Mouse (Mus musculus): ENCODE data around the gene Il5ra. TPM values are rescaled to one million over a fixed set of nuclear protein-coding genes. Genes with fewer than 3 reads are reported as not detected.

The Il5ra gene
- polyA plus RNA-seq, 1 experiment from 2014 or later = not detected

DNA sequence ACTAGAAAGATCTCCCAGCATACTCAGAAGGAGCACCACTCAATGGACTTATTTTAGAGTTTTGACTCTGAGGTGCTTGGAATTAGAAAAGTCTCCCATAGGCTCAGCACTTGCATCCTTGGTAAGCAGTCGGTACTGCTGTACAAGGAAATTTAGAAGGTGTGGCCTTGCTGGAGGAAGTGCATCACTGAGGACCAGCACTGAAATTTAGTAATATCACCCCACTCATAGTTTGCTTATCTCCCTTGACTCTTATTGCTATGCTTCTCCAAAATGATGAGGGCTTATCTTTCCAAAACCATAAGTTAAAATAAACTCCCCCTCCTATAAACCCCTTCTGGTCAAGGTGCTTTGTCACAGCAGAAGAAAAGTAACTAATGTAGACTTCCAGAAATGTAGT, 12.6 kb upstream of the Il5ra start:
- H3K27me3 ChIP-seq (ENCODE audit: control insufficient read depth, insufficient read depth, low read length) = no peaks in the 10 kb centered on the region
- DNase-seq (ENCODE audit: low spot score) = no peak
- no peak overlapping the region for H3K9ac ChIP-seq (ENCODE audit: low read length)
- 76% methylated on average over 1 of the region's 1 CpGs for WGBS
- H3K27ac ChIP-seq (replicated peaks) = no peak overlapping the region
- H3K4me2 ChIP-seq (replicated peaks; ENCODE audit: low read depth) = no peak overlapping the region
- H3K9me3 ChIP-seq (ENCODE audit: control insufficient read depth, low read length) = no peaks in the 10 kb centered on the region
- no peak for ATAC-seq (ENCODE audit: low FRiP score, low TSS enrichment)
- TF ChIP-seq CTCF (IDR thresholded peaks at IDR 0.05; ENCODE audit: low read depth) (no peak), EP300 (optimal IDR thresholded peaks at IDR 0.05) (no peak)
- no peaks in the 10 kb centered on the region for H3K4me1 ChIP-seq (replicated peaks; ENCODE audit: control insufficient read depth, insufficient read depth)
- H3K4me3 ChIP-seq (ENCODE audit: low read depth, low read length) = no peak overlapping the region
- no peaks in the 10 kb centered on the region for H3K36me3 ChIP-seq (ENCODE audit: control insufficient read depth, insufficient read depth, low read length)

GRCm38 (mm10) chr6:106760473-106761218, 11.8 kb upstream of the Il5ra start:
- H3K27ac ChIP-seq (replicated peaks) = no peak overlapping the region
- no peaks in the 10 kb centered on the region for H3K27me3 ChIP-seq (ENCODE audit: control insufficient read depth, insufficient read depth, low read length)
- no peaks in the 10 kb centered on the region for H3K4me1 ChIP-seq (replicated peaks; ENCODE audit: control insufficient read depth, insufficient read depth)
- H3K9ac ChIP-seq (ENCODE audit: low read length) = no peak overlapping the region
- H3K9me3 ChIP-seq (ENCODE audit: control insufficient read depth, low read length) = no peaks in the 10 kb centered on the region
- no peak overlapping the region for H3K4me3 ChIP-seq (ENCODE audit: low read depth, low read length)
- no peak for DNase-seq (ENCODE audit: low spot score)
- 81% methylated on average over 3 of the region's 3 CpGs for WGBS
- ATAC-seq (ENCODE audit: low FRiP score, low TSS enrichment) = no peak
- H3K4me2 ChIP-seq (replicated peaks; ENCODE audit: low read depth) = no peak overlapping the region
- TF ChIP-seq EP300 (optimal IDR thresholded peaks at IDR 0.05) (no peak), CTCF (IDR thresholded peaks at IDR 0.05; ENCODE audit: low read depth) (no peak)
- H3K36me3 ChIP-seq (ENCODE audit: control insufficient read depth, insufficient read depth, low read length) = no peaks in the 10 kb centered on the region

- DNase-seq (ENCODE audit: low spot score) = no peak
- TF ChIP-seq EP300 (optimal IDR thresholded peaks at IDR 0.05) (no peak), CTCF (IDR thresholded peaks at IDR 0.05; ENCODE audit: low read depth) (no peak)
- Histone ChIP-seq H3K27ac (replicated peaks) (no peak overlapping the region), H3K9me3 (ENCODE audit: control insufficient read depth, low read length) (no peaks in the 10 kb centered on the region), H3K4me1 (replicated peaks; ENCODE audit: control insufficient read depth, insufficient read depth) (no peaks in the 10 kb centered on the region), H3K27me3 (ENCODE audit: control insufficient read depth, insufficient read depth, low read length) (no peaks in the 10 kb centered on the region), H3K4me2 (replicated peaks; ENCODE audit: low read depth) (no peak overlapping the region), H3K9ac (ENCODE audit: low read length) (no peak overlapping the region), H3K36me3 (ENCODE audit: control insufficient read depth, insufficient read depth, low read length) (no peaks in the 10 kb centered on the region), H3K4me3 (ENCODE audit: low read depth, low read length) (no peak overlapping the region)
- ATAC-seq (ENCODE audit: low FRiP score, low TSS enrichment) = no peak
- 73% methylated on average over 3 of the region's 3 CpGs for WGBS
Observed at GRCm38 (mm10) chr6:106758299-106758698, 9.5 kb upstream of the Il5ra start.

DNA sequence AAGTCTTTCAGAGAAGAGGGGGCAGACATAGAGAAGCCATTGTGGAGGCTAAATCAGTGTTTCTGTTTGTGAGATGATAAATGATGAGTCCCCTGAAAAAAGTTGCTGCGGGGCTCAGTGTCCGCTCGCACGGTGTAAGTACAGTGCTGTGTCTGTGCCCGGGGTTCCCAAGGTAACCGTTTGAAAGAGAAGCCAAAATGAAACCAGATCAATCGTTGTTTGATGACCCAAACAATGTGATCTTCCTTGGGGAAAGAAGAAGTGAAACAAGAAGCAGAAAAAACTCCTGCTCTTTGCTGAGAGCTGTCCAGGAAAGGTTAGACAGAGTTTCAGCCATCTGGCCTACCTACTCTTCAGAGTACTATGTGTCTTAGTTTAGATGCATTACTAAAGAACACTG, 1.5 kb upstream of the Il5ra start:
- H3K4me2 ChIP-seq (replicated peaks; ENCODE audit: low read depth) = no peak overlapping the region
- no peaks in the 10 kb centered on the region for H3K27me3 ChIP-seq (ENCODE audit: control insufficient read depth, insufficient read depth, low read length)
- TF ChIP-seq CTCF (IDR thresholded peaks at IDR 0.05; ENCODE audit: low read depth) (no peak), EP300 (optimal IDR thresholded peaks at IDR 0.05) (no peak)
- H3K9ac ChIP-seq (ENCODE audit: low read length) = no peak overlapping the region
- H3K4me1 ChIP-seq (replicated peaks; ENCODE audit: control insufficient read depth, insufficient read depth) = no peaks in the 10 kb centered on the region
- no peak for ATAC-seq (ENCODE audit: low FRiP score, low TSS enrichment)
- no peak overlapping the region for H3K27ac ChIP-seq (replicated peaks)
- H3K9me3 ChIP-seq (ENCODE audit: control insufficient read depth, low read length) = no peaks in the 10 kb centered on the region
- H3K36me3 ChIP-seq (ENCODE audit: control insufficient read depth, insufficient read depth, low read length) = no peaks in the 10 kb centered on the region
- 74% methylated on average over 7 of the region's 7 CpGs for WGBS
- DNase-seq (ENCODE audit: low spot score) = no peak
- H3K4me3 ChIP-seq (ENCODE audit: low read depth, low read length) = no peak overlapping the region

DNA sequence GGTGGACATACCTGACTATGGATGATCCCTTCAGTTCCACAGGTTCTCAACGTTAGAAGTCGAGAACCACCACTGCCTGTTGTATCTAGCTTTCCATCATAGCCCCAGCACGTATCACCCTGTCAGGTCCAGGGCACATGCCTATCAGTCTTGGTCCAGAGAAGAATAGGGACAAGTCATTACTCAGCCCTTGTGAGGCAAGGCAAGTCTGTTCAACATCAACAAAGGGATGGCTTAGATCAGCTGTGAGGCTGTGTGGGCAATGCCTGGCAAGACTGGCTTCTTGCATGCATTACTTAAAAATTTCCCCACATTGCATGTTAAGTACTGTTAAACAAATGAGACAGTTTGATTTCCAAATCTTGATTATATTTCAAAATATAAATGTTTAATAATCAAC, 1.0 kb downstream of the Il5ra start:
- no peak for ATAC-seq (ENCODE audit: low FRiP score, low TSS enrichment)
- no peak overlapping the region for H3K4me3 ChIP-seq (ENCODE audit: low read depth, low read length)
- WGBS = 74% methylated on average over 3 of the region's 3 CpGs
- H3K27ac ChIP-seq (replicated peaks) = no peak overlapping the region
- no peaks in the 10 kb centered on the region for H3K9me3 ChIP-seq (ENCODE audit: control insufficient read depth, low read length)
- no peaks in the 10 kb centered on the region for H3K4me1 ChIP-seq (replicated peaks; ENCODE audit: control insufficient read depth, insufficient read depth)
- no peak overlapping the region for H3K9ac ChIP-seq (ENCODE audit: low read length)
- no peaks in the 10 kb centered on the region for H3K36me3 ChIP-seq (ENCODE audit: control insufficient read depth, insufficient read depth, low read length)
- TF ChIP-seq CTCF (IDR thresholded peaks at IDR 0.05; ENCODE audit: low read depth) (no peak), EP300 (optimal IDR thresholded peaks at IDR 0.05) (no peak)
- no peak for DNase-seq (ENCODE audit: low spot score)
- no peaks in the 10 kb centered on the region for H3K27me3 ChIP-seq (ENCODE audit: control insufficient read depth, insufficient read depth, low read length)
- no peak overlapping the region for H3K4me2 ChIP-seq (replicated peaks; ENCODE audit: low read depth)

- no peak for DNase-seq (ENCODE audit: low spot score)
- WGBS = 89% methylated on average over 5 of the region's 5 CpGs
- H3K9ac ChIP-seq (ENCODE audit: low read length) = no peak overlapping the region
- ATAC-seq (ENCODE audit: low FRiP score, low TSS enrichment) = no peak
- no peaks in the 10 kb centered on the region for H3K4me1 ChIP-seq (replicated peaks; ENCODE audit: control insufficient read depth, insufficient read depth)
- no peak overlapping the region for H3K4me3 ChIP-seq (ENCODE audit: low read depth, low read length)
- H3K9me3 ChIP-seq (ENCODE audit: control insufficient read depth, low read length) = no peaks in the 10 kb centered on the region
- no peak overlapping the region for H3K27ac ChIP-seq (replicated peaks)
- no peak overlapping the region for H3K4me2 ChIP-seq (replicated peaks; ENCODE audit: low read depth)
- H3K27me3 ChIP-seq (ENCODE audit: control insufficient read depth, insufficient read depth, low read length) = no peaks in the 10 kb centered on the region
- TF ChIP-seq EP300 (optimal IDR thresholded peaks at IDR 0.05) = no peak
- no peak for TF ChIP-seq CTCF (IDR thresholded peaks at IDR 0.05; ENCODE audit: low read depth)
- H3K36me3 ChIP-seq (ENCODE audit: control insufficient read depth, insufficient read depth, low read length) = no peaks in the 10 kb centered on the region
Observed at GRCm38 (mm10) chr6:106747251-106747650, 1.6 kb downstream of the Il5ra start.

Measured in stomach, postnatal 0 days (tissue).